Mouse (Mus musculus) liver, embryonic 14.5 days (tissue): Measurements from ENCODE around the gene Gdpd5. TPM values are rescaled to one million over a fixed set of nuclear protein-coding genes. Genes with fewer than 3 reads are reported as not detected.

ENCODE experiments used
- ATAC-seq: fragments of 200-750 bp; cut with Nextera tagmentation; 2 replicates; pipeline ENCODE4 v1.8.0; 2017; ENCODE audit warnings: moderate number of reproducible peaks, mild to moderate bottlenecking, moderate library complexity; ENCODE audit not compliant: insufficient read depth
- DNase-seq, 3 experiments: peaks; one replicate each; pipeline ENCODE4 v3.0.0-alpha.2; 2012 to 2013; ENCODE audit warnings: low read depth in 3 of 3, low spot score in 3 of 3
- H3K27ac ChIP-seq: fragments of 300-500 bp; sonication (generic); 2 replicates; pipeline ENCODE4 v1.5.1; 2014; ENCODE audit warnings: moderate library complexity, mild to moderate bottlenecking, control low read depth, inconsistent platforms
- H3K27me3 ChIP-seq: fragments of 300-500 bp; sonication (generic); 2 replicates; pipeline ENCODE4 v1.6.1; 2014; ENCODE audit warnings: mild to moderate bottlenecking, low read length, moderate library complexity; ENCODE audit not compliant: control insufficient read depth, insufficient read depth
- H3K36me3 ChIP-seq: fragments of 300-500 bp; sonication (generic); replicated peaks from 2 replicates; pipeline ENCODE4 v1.6.1; 2014; ENCODE audit warnings: low read depth; ENCODE audit not compliant: control insufficient read depth, insufficient read depth
- H3K4me1 ChIP-seq, 2 experiments: fragments of 200-500 bp in 1 of 2; fragments of 300-500 bp in 1 of 2; sonication (generic) in 1 of 2; replicated peaks; 2 replicates each; pipeline ENCODE4 v1.6.1; 2012 to 2014; ENCODE audit warnings: antibody characterized with exemption in 1 of 2, inconsistent platforms in 1 of 2, low read length in 1 of 2; ENCODE audit not compliant: control insufficient read depth in 2 of 2, insufficient read depth in 2 of 2
- H3K4me2 ChIP-seq: fragments of 300-500 bp; sonication (generic); 2 replicates; pipeline ENCODE4 v1.6.1; 2014; ENCODE audit warnings: low read depth, mild to moderate bottlenecking, control low read depth, moderate library complexity
- H3K4me3 ChIP-seq, 2 experiments: fragments of 200-500 bp in 1 of 2; fragments of 300-500 bp in 1 of 2; sonication (generic) in 1 of 2; 2 replicates each; pipeline ENCODE4 v1.5.1; 2012 to 2014; ENCODE audit warnings: low read depth in 2 of 2, low read length in 2 of 2, mild to moderate bottlenecking in 2 of 2, control low read depth in 1 of 2, inconsistent platforms in 1 of 2, moderate library complexity in 1 of 2; ENCODE audit not compliant: insufficient read depth in 1 of 2
- H3K9ac ChIP-seq: fragments of 300-500 bp; sonication (generic); replicated peaks from 2 replicates; pipeline ENCODE4 v1.6.1; 2014; ENCODE audit warnings: mild to moderate bottlenecking, control low read depth, moderate library complexity
- H3K9me3 ChIP-seq: fragments of 300-500 bp; sonication (generic); 2 replicates; pipeline ENCODE4 v1.6.1; 2016; ENCODE audit warnings: low read length, mixed read lengths; ENCODE audit not compliant: control insufficient read depth
- CTCF ChIP-seq: IDR thresholded peaks from 2 replicates; pipeline ENCODE4 v1.5.1; 2016; ENCODE audit warnings: antibody characterized with exemption, low read depth, control low read depth
- EP300 ChIP-seq: IDR thresholded peaks from 2 replicates; pipeline ENCODE4 v1.6.1; 2016; ENCODE audit warnings: antibody characterized with exemption, low read depth
- WGBS: fragments of 180-500 bp; shearing (Covaris S2); extraction: QIAGEN DNeasy Blood & Tissue Kit; methylation state at CpG from one replicate; pipeline ENCODE4 v1.1.7; 2014; ENCODE audit not compliant: insufficient replicate concordance; 5-methylcytosine and 5-hydroxymethylcytosine counted together
- polyA plus RNA-seq, 2 experiments: library from polyadenylated mRNA; depleted of rRNA in 1 of 2; stranded (reverse) in 1 of 2; unstranded in 1 of 2; fragments of >200 nt; fragmentation: Nextera tagmentation in 1 of 2; extraction: Ambion mirVana in 1 of 2; gene quantifications; 2 replicates each; pipeline versions ENCODE4 v1.2.1 to v1.2.3; 2012 to 2014

The Gdpd5 gene
- polyA plus RNA-seq, 2 experiments: 0.81 to 0.85 TPM

GRCm38 (mm10) chr7:99483271-99483923 is 102.2 kb downstream of the Gdpd5 start, which contains the start of gene Rps3:
TSS of gene Rps3 (minus strand) at chr7:99483738.
- H3K9ac ChIP-seq: peak within 1 kb of the TSS; percentile 97
- H3K4me2 ChIP-seq: peak within 1 kb of the TSS; percentile 77
- under 1% methylated on average over 45 of the region's 45 CpGs for WGBS
- DNase-seq (peak; percentile 96 to 97 (median 97)), ATAC-seq (peak; percentile 93)
- H3K4me1 ChIP-seq: peaks cover 14 to 29% of the 10 kb centered on the region in 2 experiments
- peak within 1 kb of the TSS; percentile 96 to 97 for H3K4me3 ChIP-seq
- peak; percentile 58 for TF ChIP-seq EP300
- no peak for TF ChIP-seq CTCF
- peak within 1 kb of the TSS; percentile 80 for H3K27ac ChIP-seq
- no peaks in the 10 kb centered on the region for H3K27me3 ChIP-seq
- H3K36me3 ChIP-seq: peaks cover 42% of the 10 kb centered on the region
- H3K9me3 ChIP-seq: no peaks in the 10 kb centered on the region

DNA sequence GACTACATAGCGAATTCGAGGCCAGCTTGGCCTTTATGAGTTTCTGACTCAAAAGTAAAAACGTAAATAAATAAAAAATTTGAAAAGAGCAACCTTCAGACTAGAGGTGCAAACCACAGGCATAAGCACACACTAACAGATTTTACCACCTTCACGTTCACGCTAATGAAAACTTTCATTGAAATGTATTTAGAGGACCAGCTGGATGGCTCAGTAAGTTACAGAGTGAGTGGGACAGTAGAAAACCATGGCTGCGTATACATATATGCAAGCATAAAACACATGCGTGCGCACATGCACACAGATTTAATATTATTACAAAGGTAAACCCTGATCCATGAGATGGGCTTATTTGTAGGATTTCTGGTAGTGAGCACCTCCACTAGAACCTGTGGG is 102.7 kb downstream of the Gdpd5 start:
- Histone ChIP-seq H3K9me3 (no peaks in the 10 kb centered on the region), H3K4me1 (peaks cover 14 to 29% of the 10 kb centered on the region in 2 experiments), H3K4me3 (peak overlapping the region in 1 of 2 experiments; percentile 97; a peak in 2 of 4 replicates), H3K27me3 (no peaks in the 10 kb centered on the region), H3K9ac (no peak overlapping the region), H3K4me2 (peak overlapping the region; percentile 66), H3K27ac (no peak overlapping the region), H3K36me3 (peaks cover 37% of the 10 kb centered on the region)
- TF ChIP-seq CTCF: no peak
- TF ChIP-seq EP300: no peak
- DNase-seq (no peak), ATAC-seq (peak; percentile 2; the same call in 1 of the 2 replicates)
- WGBS: 43% methylated on average over 8 of the region's 8 CpGs

DNA sequence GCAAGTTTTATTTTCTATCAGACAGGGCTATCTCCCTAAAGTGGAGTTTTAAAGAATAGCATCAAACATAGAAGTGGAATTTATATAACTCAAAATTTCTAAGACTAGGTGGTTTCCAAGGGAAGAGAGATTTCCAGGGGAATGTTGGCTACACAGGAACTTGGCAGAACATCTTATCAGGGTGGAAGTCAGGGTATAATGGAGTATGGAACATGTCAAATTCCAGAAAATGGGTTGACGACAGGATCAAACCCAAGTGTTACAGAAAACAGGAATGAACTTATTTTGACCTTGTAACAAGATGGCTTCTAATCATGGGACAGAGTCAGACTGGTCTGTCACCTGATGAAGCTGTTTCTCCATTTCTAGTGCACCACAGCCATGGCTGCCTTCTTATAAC is 103.5 kb downstream of the Gdpd5 start:
- H3K9ac ChIP-seq: no peak overlapping the region
- WGBS: 76% methylated on average over 1 of the region's 1 CpGs

GRCm38 (mm10) chr7:99489708-99490107 is 108.5 kb downstream of the Gdpd5 start:
- no peak for ATAC-seq
- DNase-seq: no peak
- WGBS: 67% methylated on average over 5 of the region's 5 CpGs
- TF ChIP-seq CTCF (no peak), EP300 (no peak)
- no peaks in the 10 kb centered on the region for H3K4me1 ChIP-seq
- H3K36me3 ChIP-seq: no peaks in the 10 kb centered on the region
- H3K27me3 ChIP-seq: no peaks in the 10 kb centered on the region
- no peaks in the 10 kb centered on the region for H3K9me3 ChIP-seq
- no peak overlapping the region for H3K4me2 ChIP-seq
- H3K27ac ChIP-seq: no peak overlapping the region
- no peak overlapping the region for H3K9ac ChIP-seq
- no peak overlapping the region for H3K4me3 ChIP-seq

More for the DNA sequence above, 103.5 kb downstream of the Gdpd5 start:
- no peak for ATAC-seq
- no peak for DNase-seq
- Histone ChIP-seq H3K27ac (no peak overlapping the region), H3K4me2 (no peak overlapping the region), H3K27me3 (no peaks in the 10 kb centered on the region), H3K4me3 (no peak overlapping the region), H3K4me1 (peaks cover 14 to 26% of the 10 kb centered on the region in 2 experiments), H3K36me3 (peaks cover 29% of the 10 kb centered on the region), H3K9me3 (no peaks in the 10 kb centered on the region)
- TF ChIP-seq CTCF (no peak), EP300 (no peak)

GRCm38 (mm10) chr7:99499128-99499527 is 117.9 kb downstream of the Gdpd5 start:
- Histone ChIP-seq H3K4me1 (peaks cover 13 to 18% of the 10 kb centered on the region in 2 experiments), H3K36me3 (no peaks in the 10 kb centered on the region)

More at GRCm38 (mm10) chr7:99499128-99499527, 117.9 kb downstream of the Gdpd5 start:
- no peak for DNase-seq
- Histone ChIP-seq H3K9me3 (no peaks in the 10 kb centered on the region), H3K4me2 (no peak overlapping the region), H3K4me3 (no peak overlapping the region), H3K27ac (no peak overlapping the region), H3K9ac (no peak overlapping the region), H3K27me3 (no peaks in the 10 kb centered on the region)
- ATAC-seq: no peak
- TF ChIP-seq CTCF: no peak
- no peak for TF ChIP-seq EP300
- 69% methylated on average over 1 of the region's 1 CpGs for WGBS
